Mouse (Mus musculus) MEL (cell line): ENCODE data around the gene Cnot8.

ENCODE experiments used
- CTCF ChIP-seq, 3 experiments: IDR thresholded peaks in 2 of 3; conservative IDR thresholded peaks in 1 of 3; 2 replicates each; pipeline ENCODE4 v1.5.1; 2011 to 2012; ENCODE audit warnings: low read length in 3 of 3, low read depth in 2 of 3, mild to moderate bottlenecking in 2 of 3, improper control_type of control experiment in 1 of 3, inconsistent platforms in 1 of 3, mixed read lengths in 1 of 3, moderate library complexity in 1 of 3; ENCODE audit not compliant: control insufficient read depth in 1 of 3, insufficient read depth in 1 of 3, poor library complexity in 1 of 3, severe bottlenecking in 1 of 3
- NRF1 ChIP-seq: IDR thresholded peaks from 2 replicates; pipeline ENCODE4 v1.6.1; 2014; ENCODE audit warnings: low read depth, mild to moderate bottlenecking, inconsistent platforms, low read length, improper control_type of control experiment, moderate library complexity; ENCODE audit not compliant: poor library complexity, insufficient read depth, severe bottlenecking
- SIN3A ChIP-seq: IDR thresholded peaks from 2 replicates; pipeline ENCODE4 v1.6.1; 2012; ENCODE audit warnings: low read length, improper control_type of control experiment, inconsistent platforms
- USF2 ChIP-seq, 2 experiments: IDR thresholded peaks; 2 replicates each; pipeline ENCODE4 v1.6.1; 2011 to 2012; ENCODE audit warnings: improper control_type of control experiment in 2 of 2, low read length in 2 of 2, borderline replicate concordance in 1 of 2, inconsistent platforms in 1 of 2, low read depth in 1 of 2, mild to moderate bottlenecking in 1 of 2; ENCODE audit not compliant: insufficient read depth in 1 of 2

GRCm38 (mm10) chr11:58107664-58108337, 3.8 kb downstream of the Cnot8 start:
- TF ChIP-seq CTCF (IDR thresholded peaks at IDR 0.05 in 2 of 3, conservative IDR thresholded peaks at IDR 0.05 in 1 of 3; ENCODE audit: control insufficient read depth in 1 of 3, insufficient read depth in 1 of 3, low read depth in 2 of 3, low read length in 3 of 3, poor library complexity in 1 of 3, severe bottlenecking in 1 of 3) (no peak), SIN3A (no peak), USF2 (IDR thresholded peaks at IDR 0.05; ENCODE audit: borderline replicate concordance in 1 of 2, insufficient read depth in 1 of 2, low read depth in 1 of 2, low read length in 2 of 2) (no peak), NRF1 (no peak)
